Mouse (Mus musculus): ENCODE data around the gene Eif4e. TPM values are rescaled to one million over a fixed set of nuclear protein-coding genes. Genes with fewer than 3 reads are reported as not detected.

Gene Eif4e
- polyA plus RNA-seq, 1 experiment from 2014 or later = 405 TPM

GRCm38 (mm10) chr3:138519218-138519617 is 6.8 kb upstream of the Eif4e start:
- Histone ChIP-seq H3K36me3 (ENCODE audit: insufficient read depth) (no peaks in the 10 kb centered on the region), H3K4me3 (ENCODE audit: low read depth, low read length) (no peak overlapping the region), H3K9me3 (ENCODE audit: low read depth, low read length) (no peaks in the 10 kb centered on the region), H3K4me1 (ENCODE audit: insufficient read depth) (no peaks in the 10 kb centered on the region), H3K9ac (no peak overlapping the region), H3K27ac (ENCODE audit: low read depth) (no peak overlapping the region), H3K27me3 (ENCODE audit: insufficient read depth, low read length) (no peaks in the 10 kb centered on the region), H3K4me2 (no peak overlapping the region)
- DNase-seq (no peak), ATAC-seq (ENCODE audit: insufficient read depth) (no peak)
- 70% methylated on average over 6 of the region's 6 CpGs for WGBS
- no peak for TF ChIP-seq CTCF (IDR thresholded peaks at IDR 0.05; ENCODE audit: low read depth)

DNA sequence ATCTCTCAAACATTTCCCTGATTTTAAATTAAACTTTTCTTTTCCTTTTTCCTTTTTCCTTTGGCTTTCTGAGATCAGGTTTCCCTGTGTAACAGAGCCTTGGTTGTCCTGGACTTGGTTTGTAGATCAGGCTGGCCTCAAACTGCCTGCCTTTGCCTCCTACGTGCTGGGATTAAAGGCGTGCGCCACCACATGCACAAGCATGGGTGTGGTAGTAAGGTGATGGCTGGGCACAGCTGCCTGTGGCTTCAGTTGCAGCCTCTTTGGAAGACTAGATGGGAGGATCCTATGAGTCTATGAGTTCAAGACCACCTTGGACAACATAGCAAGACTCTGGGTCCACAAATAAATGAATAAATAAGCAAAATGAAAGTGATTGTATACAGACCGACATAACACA is 2.0 kb upstream of the Eif4e start:
- H3K4me3 ChIP-seq (ENCODE audit: low read depth, low read length) = no peak overlapping the region
- H3K4me2 ChIP-seq = no peak overlapping the region
- H3K9ac ChIP-seq = no peak overlapping the region
- no peak for TF ChIP-seq CTCF (IDR thresholded peaks at IDR 0.05; ENCODE audit: low read depth)
- H3K9me3 ChIP-seq (ENCODE audit: low read depth, low read length) = no peaks in the 10 kb centered on the region
- H3K4me1 ChIP-seq (ENCODE audit: insufficient read depth) = peaks cover 10% of the 10 kb centered on the region
- whole genome bisulfite sequencing = 92% methylated on average over 4 of the region's 4 CpGs
- no peaks in the 10 kb centered on the region for H3K36me3 ChIP-seq (ENCODE audit: insufficient read depth)
- ATAC-seq (ENCODE audit: insufficient read depth) = no peak
- DNase-seq = no peak
- no peak overlapping the region for H3K27ac ChIP-seq (ENCODE audit: low read depth)
- H3K27me3 ChIP-seq (ENCODE audit: insufficient read depth, low read length) = no peaks in the 10 kb centered on the region

- Histone ChIP-seq H3K4me1 (ENCODE audit: insufficient read depth) (peaks cover 17% of the 10 kb centered on the region), H3K4me2 (peak overlapping the region; percentile 91; the same call in 1 of the 2 replicates), H3K27me3 (ENCODE audit: insufficient read depth, low read length) (no peaks in the 10 kb centered on the region), H3K9me3 (ENCODE audit: low read depth, low read length) (no peaks in the 10 kb centered on the region), H3K27ac (ENCODE audit: low read depth) (no peak overlapping the region), H3K36me3 (ENCODE audit: insufficient read depth) (no peaks in the 10 kb centered on the region), H3K9ac (no peak overlapping the region), H3K4me3 (ENCODE audit: low read depth, low read length) (0 out of 2 replicates have a peak overlapping the region, but pooled peaks have one; percentile 99)
- no peak for TF ChIP-seq CTCF (IDR thresholded peaks at IDR 0.05; ENCODE audit: low read depth)
- ATAC-seq (ENCODE audit: insufficient read depth) = no peak
- no peak for DNase-seq
- 55% methylated on average over 8 of the region's 8 CpGs for WGBS
Measured at GRCm38 (mm10) chr3:138525494-138525893, 485 bp upstream of the Eif4e start.

DNA sequence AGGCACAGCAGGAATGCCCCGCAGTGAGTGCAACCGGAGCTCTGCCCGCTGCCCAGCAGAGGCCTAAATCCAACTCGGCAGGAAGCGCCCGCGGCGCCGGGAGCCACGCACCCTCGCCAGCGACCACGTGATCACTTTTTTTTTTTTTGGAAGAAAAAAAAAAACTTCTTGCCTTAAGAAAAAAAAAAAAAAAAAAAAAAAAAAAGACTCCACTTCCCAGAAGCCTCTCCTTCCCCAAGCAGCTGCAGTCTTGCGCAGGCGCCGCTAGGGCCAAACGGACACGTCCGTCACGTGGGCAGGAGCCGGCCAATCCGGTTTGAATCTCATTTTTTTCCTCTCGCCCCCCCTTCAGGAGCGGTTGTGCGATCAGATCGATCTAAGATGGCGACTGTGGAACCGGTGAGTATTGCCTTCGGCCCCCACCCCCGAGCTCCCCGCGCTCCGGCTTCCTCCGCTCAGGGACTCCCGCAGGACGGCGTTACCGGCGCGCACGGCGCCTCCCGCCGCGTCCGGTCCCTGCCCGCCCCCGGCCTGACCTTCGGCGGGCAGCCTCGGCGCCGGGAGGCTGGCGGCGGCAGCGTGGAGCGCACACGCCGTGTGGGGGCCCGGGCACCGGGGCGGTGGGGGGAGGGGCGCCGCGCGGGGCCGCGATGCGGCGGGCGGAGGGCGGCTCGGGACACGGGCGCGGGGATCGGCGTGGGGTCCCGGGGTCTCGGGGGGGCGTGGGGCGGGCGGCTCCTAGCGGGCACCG is 1.1 kb downstream of the Eif4e start:
- Histone ChIP-seq H3K9me3 (ENCODE audit: low read depth, low read length) (no peaks in the 10 kb centered on the region), H3K4me1 (ENCODE audit: insufficient read depth) (peaks cover 27% of the 10 kb centered on the region), H3K36me3 (ENCODE audit: insufficient read depth) (no peaks in the 10 kb centered on the region), H3K27ac (ENCODE audit: low read depth) (peak overlapping the region; percentile 95), H3K27me3 (ENCODE audit: insufficient read depth, low read length) (no peaks in the 10 kb centered on the region), H3K4me3 (ENCODE audit: low read depth, low read length) (peak overlapping the region; percentile 99), H3K4me2 (peak overlapping the region; percentile 91), H3K9ac (peak overlapping the region; percentile 98)
- TF ChIP-seq CTCF (IDR thresholded peaks at IDR 0.05; ENCODE audit: low read depth) = peak; percentile 67
- DNase-seq (peak; percentile 99), ATAC-seq (ENCODE audit: insufficient read depth) (peak; percentile 89)
- WGBS = under 1% methylated on average over 80 of the region's 85 CpGs

DNA sequence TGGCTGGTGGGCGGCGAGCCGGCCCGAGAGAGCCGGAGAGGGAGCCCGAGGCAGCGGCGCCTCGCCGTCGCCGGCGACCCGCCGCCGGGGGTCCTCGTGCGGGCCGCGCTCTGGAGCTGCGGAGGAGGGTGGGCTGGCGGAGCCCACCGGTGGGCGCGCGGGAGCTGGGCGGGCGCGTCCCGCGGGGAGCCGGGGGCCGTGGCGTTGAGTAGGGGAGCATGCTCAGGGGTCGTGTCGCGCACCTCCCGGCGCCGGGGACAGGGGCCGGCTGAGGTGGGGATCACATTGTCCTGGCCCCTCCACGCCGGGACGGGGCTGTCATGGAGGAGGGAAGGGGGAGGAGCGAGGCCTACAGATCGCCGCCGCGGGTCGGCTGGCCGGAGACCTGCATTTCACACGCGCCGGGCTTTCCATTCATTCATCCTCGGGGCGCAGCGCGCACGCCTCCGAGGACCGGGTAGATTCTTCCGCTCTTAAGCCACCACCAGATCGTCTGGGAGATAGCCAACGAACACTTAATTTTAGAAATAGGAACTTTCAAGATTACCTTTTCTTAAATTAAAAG is 1.8 kb downstream of the Eif4e start:
- peak overlapping the region; percentile 98 for H3K9ac ChIP-seq
- H3K4me1 ChIP-seq (ENCODE audit: insufficient read depth) = peaks cover 27% of the 10 kb centered on the region
- peak overlapping the region; percentile 85 for H3K4me2 ChIP-seq
- under 1% methylated on average over 49 of the region's 64 CpGs for WGBS
- no peaks in the 10 kb centered on the region for H3K9me3 ChIP-seq (ENCODE audit: low read depth, low read length)
- H3K27ac ChIP-seq (ENCODE audit: low read depth) = peak overlapping the region; percentile 93
- peak; percentile 76 for ATAC-seq (ENCODE audit: insufficient read depth)
- H3K36me3 ChIP-seq (ENCODE audit: insufficient read depth) = no peaks in the 10 kb centered on the region
- peak; percentile 86 for DNase-seq
- TF ChIP-seq CTCF (IDR thresholded peaks at IDR 0.05; ENCODE audit: low read depth) = no peak
- H3K4me3 ChIP-seq (ENCODE audit: low read depth, low read length) = peak overlapping the region; percentile 99
- no peaks in the 10 kb centered on the region for H3K27me3 ChIP-seq (ENCODE audit: insufficient read depth, low read length)

GRCm38 (mm10) chr3:138528265-138528664 is 2.3 kb downstream of the Eif4e start:
- peak overlapping the region; percentile 99 for H3K4me3 ChIP-seq (ENCODE audit: low read depth, low read length)
- DNase-seq (no peak), ATAC-seq (ENCODE audit: insufficient read depth) (no peak)
- no peaks in the 10 kb centered on the region for H3K9me3 ChIP-seq (ENCODE audit: low read depth, low read length)
- H3K4me2 ChIP-seq = peak overlapping the region; percentile 85
- H3K4me1 ChIP-seq (ENCODE audit: insufficient read depth) = peaks cover 27% of the 10 kb centered on the region
- no peaks in the 10 kb centered on the region for H3K36me3 ChIP-seq (ENCODE audit: insufficient read depth)
- under 1% methylated on average over 16 of the region's 16 CpGs for WGBS
- H3K27me3 ChIP-seq (ENCODE audit: insufficient read depth, low read length) = no peaks in the 10 kb centered on the region
- TF ChIP-seq CTCF (IDR thresholded peaks at IDR 0.05; ENCODE audit: low read depth) = no peak
- H3K27ac ChIP-seq (ENCODE audit: low read depth) = no peak overlapping the region
- peak overlapping the region; percentile 98 for H3K9ac ChIP-seq
